Mouse (Mus musculus) heart, embryonic 12.5 days (tissue): ENCODE results near the gene Sgcb. TPM values are rescaled to one million over a fixed set of nuclear protein-coding genes. Genes with fewer than 3 reads are reported as not detected.

Experiments used
- ATAC-seq: fragments of 200-750 bp; cut with Nextera tagmentation; 2 replicates; pipeline ENCODE4 v1.8.0; 2017; ENCODE audit warnings: moderate TSS enrichment, moderate library complexity; ENCODE audit not compliant: insufficient number of reproducible peaks, low FRiP score
- H3K27ac ChIP-seq: fragments of 300-500 bp; sonication (generic); 2 replicates; pipeline ENCODE4 v1.5.1; 2016; ENCODE audit warnings: mild to moderate bottlenecking, moderate library complexity; ENCODE audit not compliant: poor library complexity, severe bottlenecking
- H3K27me3 ChIP-seq: fragments of 300-500 bp; sonication (generic); replicated peaks from 2 replicates; pipeline ENCODE4 v1.6.1; 2016; ENCODE audit warnings: mild to moderate bottlenecking, moderate library complexity
- H3K36me3 ChIP-seq: fragments of 300-500 bp; sonication (generic); 2 replicates; pipeline ENCODE4 v1.6.1; 2016; ENCODE audit warnings: mild to moderate bottlenecking, moderate library complexity
- H3K4me1 ChIP-seq: fragments of 300-500 bp; sonication (generic); replicated peaks from 2 replicates; pipeline ENCODE4 v1.6.1; 2016; ENCODE audit warnings: mild to moderate bottlenecking
- H3K4me2 ChIP-seq: fragments of 300-500 bp; sonication (generic); 2 replicates; pipeline ENCODE4 v1.6.1; 2016; ENCODE audit warnings: mild to moderate bottlenecking, moderate library complexity
- H3K4me3 ChIP-seq: fragments of 300-500 bp; sonication (generic); 2 replicates; pipeline ENCODE4 v1.5.1; 2016; ENCODE audit warnings: mild to moderate bottlenecking
- H3K9ac ChIP-seq: fragments of 300-500 bp; sonication (generic); 2 replicates; pipeline ENCODE4 v1.6.1; 2016; ENCODE audit warnings: mild to moderate bottlenecking, moderate library complexity
- H3K9me3 ChIP-seq: fragments of 300-500 bp; sonication (generic); replicated peaks from 2 replicates; pipeline ENCODE4 v1.6.1; 2016; ENCODE audit warnings: mild to moderate bottlenecking, moderate library complexity
- WGBS: fragments of 180-500 bp; shearing (Covaris S2); methylation state at CpG from one replicate; pipeline ENCODE4 v1.1.7; 2016; 5-methylcytosine and 5-hydroxymethylcytosine counted together
- polyA plus RNA-seq: library from polyadenylated mRNA; unstranded; fragments of >200 nt; fragmentation: Nextera tagmentation; extraction: Ambion mirVana; gene quantifications from 2 replicates; pipeline ENCODE4 v1.2.1, GENCODE M21; 2016

Sgcb gene
- polyA plus RNA-seq, 1 experiment from 2014 or later, result 26.8 TPM

DNA sequence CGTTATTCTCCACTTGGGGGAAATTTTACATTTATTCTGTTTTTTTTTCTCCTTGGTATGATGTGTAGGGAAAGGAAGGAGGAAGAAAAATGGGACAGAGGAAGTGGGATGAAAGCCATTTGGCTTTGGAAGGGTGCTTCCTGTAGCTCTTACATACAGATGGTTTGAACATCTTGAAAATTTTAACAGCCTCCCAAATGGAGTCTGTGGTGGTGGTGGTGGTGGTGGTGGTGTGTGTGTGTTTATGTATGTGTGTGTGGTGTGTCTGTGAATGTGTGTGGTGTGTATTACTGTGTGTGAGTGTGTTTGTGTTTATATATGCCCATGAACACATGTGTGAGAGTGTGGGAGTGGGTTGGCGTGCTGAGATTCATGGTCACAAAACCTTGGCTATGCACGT is 28.0 kb upstream of the Sgcb start:
- Histone ChIP-seq H3K27me3 (no peaks in the 10 kb centered on the region), H3K4me2 (no peak overlapping the region), H3K9me3 (no peaks in the 10 kb centered on the region), H3K4me1 (no peaks in the 10 kb centered on the region), H3K9ac (no peak overlapping the region), H3K27ac (no peak overlapping the region), H3K4me3 (no peak overlapping the region), H3K36me3 (no peaks in the 10 kb centered on the region)
- ATAC-seq, result no peak
- WGBS, result 81% methylated on average over 3 of the region's 3 CpGs

DNA sequence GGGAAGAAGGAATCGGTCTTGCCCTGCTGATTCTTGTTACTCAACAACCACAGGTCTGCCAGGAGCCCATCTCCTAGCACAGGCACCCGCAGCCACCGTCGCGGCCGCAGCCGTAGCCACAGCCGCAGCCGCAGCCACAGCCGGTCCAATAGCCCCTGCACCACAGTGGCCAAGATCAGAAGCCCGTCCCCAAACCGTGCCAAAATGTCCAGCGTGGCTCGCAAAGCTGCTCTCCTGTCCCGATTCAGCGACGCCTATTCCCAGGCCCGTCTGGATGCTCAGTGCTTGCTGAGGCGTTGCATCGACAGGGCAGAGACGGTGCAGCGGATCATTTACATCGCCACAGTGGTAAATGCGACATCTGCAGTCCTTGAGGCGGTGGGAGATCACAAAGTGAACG is 21.8 kb upstream of the Sgcb start:
- Histone ChIP-seq H3K9me3 (no peaks in the 10 kb centered on the region), H3K4me3 (peak overlapping the region; percentile 5; the same call in 1 of the 2 replicates), H3K4me1 (no peaks in the 10 kb centered on the region), H3K36me3 (no peaks in the 10 kb centered on the region), H3K9ac (no peak overlapping the region), H3K4me2 (peak overlapping the region; percentile 43), H3K27ac (no peak overlapping the region), H3K27me3 (peaks cover 5% of the 10 kb centered on the region)
- WGBS, result 45% methylated on average over 26 of the region's 26 CpGs
- ATAC-seq, result no peak

DNA sequence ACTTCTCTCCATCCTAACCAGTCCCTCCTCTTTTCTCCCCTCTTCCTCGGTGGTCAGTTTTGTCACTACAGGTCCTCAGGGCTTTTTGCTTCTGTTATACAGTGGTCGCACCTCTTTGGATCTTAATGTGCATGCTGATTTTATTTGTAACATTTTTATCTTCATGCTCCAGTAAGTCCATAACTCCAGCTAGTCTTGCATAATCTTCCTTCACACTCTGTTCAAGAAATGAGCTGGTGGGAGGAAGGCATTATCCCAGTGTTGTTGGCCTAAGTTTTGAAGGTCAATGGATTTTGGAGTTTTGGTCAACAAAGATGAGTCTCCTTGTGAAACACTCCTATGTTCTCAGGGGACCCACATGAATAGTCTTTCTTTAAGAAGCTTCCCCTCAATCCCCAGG is 20.3 kb upstream of the Sgcb start:
- WGBS, result 76% methylated on average over 2 of the region's 2 CpGs
- Histone ChIP-seq H3K4me1 (no peaks in the 10 kb centered on the region), H3K27me3 (peaks cover 5% of the 10 kb centered on the region), H3K27ac (no peak overlapping the region), H3K4me2 (no peak overlapping the region), H3K9ac (no peak overlapping the region), H3K9me3 (no peaks in the 10 kb centered on the region), H3K4me3 (no peak overlapping the region), H3K36me3 (no peaks in the 10 kb centered on the region)
- no peak for ATAC-seq

DNA sequence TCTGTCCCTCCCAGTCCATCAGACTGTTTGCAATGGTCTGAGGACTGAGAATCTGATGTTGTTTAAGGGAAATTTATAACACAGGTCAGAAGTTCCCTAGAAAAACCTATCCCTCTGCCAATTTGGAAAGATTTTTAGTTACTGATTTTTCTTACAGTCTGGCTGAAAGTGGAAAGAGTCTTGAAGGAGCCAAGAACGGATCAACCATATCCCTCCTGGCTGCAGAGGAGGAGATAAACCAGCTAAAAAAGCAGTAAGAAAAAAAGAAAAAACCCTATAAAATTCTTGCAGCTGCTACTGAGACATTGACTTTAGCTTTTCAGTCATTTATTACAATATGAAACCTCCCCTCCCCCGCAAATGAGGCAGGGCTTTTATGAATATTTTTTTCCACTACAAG is 19.1 kb upstream of the Sgcb start:
- Histone ChIP-seq H3K4me3 (no peak overlapping the region), H3K9me3 (no peaks in the 10 kb centered on the region), H3K4me2 (no peak overlapping the region), H3K27me3 (peaks cover 5% of the 10 kb centered on the region), H3K27ac (no peak overlapping the region), H3K36me3 (no peaks in the 10 kb centered on the region), H3K9ac (no peak overlapping the region), H3K4me1 (no peaks in the 10 kb centered on the region)
- WGBS, result 70% methylated on average over 2 of the region's 2 CpGs
- no peak for ATAC-seq

DNA sequence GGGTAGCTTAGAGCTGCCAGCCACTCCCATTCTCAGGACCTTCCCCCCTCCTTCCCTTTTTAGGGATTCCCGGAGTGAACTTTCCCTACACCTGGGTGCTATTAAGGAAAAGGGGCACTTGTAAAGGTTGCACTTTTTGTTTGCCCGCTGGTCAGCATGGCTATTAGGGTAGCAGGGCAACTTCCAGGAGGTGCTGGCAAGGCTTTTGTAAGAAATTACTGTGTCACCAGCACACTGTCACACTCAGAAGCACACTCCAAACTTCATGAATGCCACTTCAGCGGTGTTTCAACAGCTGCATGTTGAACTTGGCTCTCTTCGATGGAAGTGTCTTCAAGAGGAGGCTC is 4.2 kb upstream of the Sgcb start:
- H3K9ac ChIP-seq, result no peak overlapping the region
- under 1% methylated on average over 4 of the region's 4 CpGs for WGBS
- H3K27me3 ChIP-seq, result peaks cover 71% of the 10 kb centered on the region
- no peak overlapping the region for H3K27ac ChIP-seq
- peak overlapping the region; percentile 52 for H3K4me3 ChIP-seq
- H3K9me3 ChIP-seq, result no peaks in the 10 kb centered on the region
- peak overlapping the region; percentile 98 for H3K4me2 ChIP-seq
- no peak for ATAC-seq
- H3K36me3 ChIP-seq, result no peaks in the 10 kb centered on the region
- H3K4me1 ChIP-seq, result peaks cover 23% of the 10 kb centered on the region

DNA sequence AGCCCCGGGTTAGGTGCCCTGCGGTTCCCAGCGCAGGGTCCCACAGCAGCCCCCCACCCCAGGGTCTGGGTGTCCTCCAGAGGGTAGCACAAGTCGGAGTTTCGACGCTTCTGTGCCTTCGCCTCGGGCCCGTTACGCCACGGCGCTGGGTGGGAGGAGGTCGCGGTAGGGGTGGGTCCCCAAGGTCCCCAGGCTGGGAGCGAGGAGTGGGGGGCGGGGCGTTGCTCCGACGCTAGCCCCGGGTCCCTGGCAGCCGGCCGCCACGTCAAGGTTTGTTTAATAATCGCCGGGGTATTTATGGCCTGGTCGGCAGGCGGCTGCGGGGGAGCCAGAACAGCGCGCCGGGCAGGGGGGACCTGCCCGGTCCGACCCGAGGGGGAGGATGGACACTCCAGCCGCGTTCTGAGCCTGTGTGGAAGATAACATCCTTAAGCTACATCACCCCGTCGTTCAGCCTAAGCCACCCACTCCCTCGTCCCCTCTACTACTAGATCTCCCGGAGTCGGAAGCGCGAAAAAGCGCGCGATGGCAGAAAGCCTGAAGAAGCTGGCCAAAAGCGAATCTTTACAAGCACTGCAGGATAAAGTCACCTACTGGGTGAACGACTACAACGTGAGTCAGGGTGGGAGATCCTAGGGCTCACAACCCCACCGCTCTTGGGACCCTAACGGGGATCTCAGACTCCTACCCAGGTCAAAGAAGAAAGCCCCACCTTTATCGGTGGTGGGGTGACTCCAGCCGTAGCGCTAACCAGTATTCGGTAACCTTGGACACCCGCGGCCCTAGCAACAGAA is 3.7 kb upstream of the Sgcb start, which contains the start of gene Spata18:
Spata18 (plus strand) TSS at position 319 of the 794 bp plus-strand sequence.
- Histone ChIP-seq H3K9me3 (no peaks in the 10 kb centered on the region), H3K27ac (no peak within 1 kb of the TSS), H3K4me1 (peaks cover 26% of the 10 kb centered on the region), H3K27me3 (peaks cover 70% of the 10 kb centered on the region), H3K4me3 (peak within 1 kb of the TSS; percentile 52), H3K4me2 (peak within 1 kb of the TSS; percentile 98), H3K9ac (peak within 1 kb of the TSS; percentile 62), H3K36me3 (no peaks in the 10 kb centered on the region)
- ATAC-seq, result no peak
- under 1% methylated on average over 57 of the region's 57 CpGs for WGBS

DNA sequence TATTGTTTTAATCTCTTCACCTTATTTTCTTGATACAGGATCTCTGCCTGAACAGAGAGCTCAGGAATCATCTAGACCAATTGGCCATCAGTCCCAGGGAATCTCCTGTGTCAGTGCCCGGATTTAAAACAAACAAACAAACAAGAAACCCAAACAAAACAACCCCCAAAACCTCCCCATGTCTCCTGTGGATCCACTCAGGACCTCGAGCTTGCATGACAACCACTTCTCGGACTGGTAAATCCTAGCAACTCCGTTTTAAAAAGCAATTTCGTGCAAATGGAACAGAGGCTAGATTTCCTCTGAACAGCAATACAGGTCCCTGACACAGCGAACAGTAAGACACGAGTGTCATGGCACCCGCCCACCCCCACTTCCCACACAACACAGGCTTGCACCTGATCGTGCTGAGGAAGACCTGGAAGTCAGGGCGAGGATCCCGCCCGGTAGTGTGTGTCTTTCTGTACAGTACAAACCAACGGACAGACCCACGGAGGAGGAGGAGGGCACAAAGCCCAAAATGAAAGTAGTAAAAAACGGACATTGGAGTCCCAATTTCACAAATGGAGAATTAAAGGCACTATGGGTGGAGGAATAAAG is 2.9 kb upstream of the Sgcb start:
- peak overlapping the region; percentile 52 for H3K4me3 ChIP-seq
- H3K4me1 ChIP-seq, result peaks cover 26% of the 10 kb centered on the region
- no peaks in the 10 kb centered on the region for H3K9me3 ChIP-seq
- H3K4me2 ChIP-seq, result peak overlapping the region; percentile 98
- H3K27ac ChIP-seq, result no peak overlapping the region
- no peaks in the 10 kb centered on the region for H3K36me3 ChIP-seq
- WGBS, result 2% methylated on average over 15 of the region's 15 CpGs
- no peak for ATAC-seq
- peaks cover 62% of the 10 kb centered on the region for H3K27me3 ChIP-seq
- H3K9ac ChIP-seq, result peak overlapping the region; percentile 62; the same call in 1 of the 2 replicates

DNA sequence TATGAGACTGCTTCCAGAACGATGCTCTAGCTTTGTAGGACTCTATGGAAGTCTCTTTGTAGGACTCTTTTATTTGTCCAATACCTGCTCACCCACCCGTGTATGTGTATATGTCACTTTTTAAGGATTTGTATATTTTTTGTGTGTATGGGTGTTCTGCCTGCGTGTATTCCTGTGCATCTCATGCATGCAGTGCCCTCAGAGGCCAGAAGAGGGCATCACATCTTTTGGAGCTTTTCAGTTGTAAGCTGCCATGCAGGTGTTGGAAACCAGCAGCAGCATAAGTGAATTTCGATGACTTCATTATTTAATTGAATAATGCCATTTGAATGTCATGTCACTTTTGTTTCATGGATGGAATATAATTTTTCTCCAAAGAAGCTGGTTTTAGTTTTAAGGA is 5.5 kb downstream of the Sgcb start:
- Histone ChIP-seq H3K27me3 (no peaks in the 10 kb centered on the region), H3K4me2 (no peak overlapping the region), H3K36me3 (peaks cover 20% of the 10 kb centered on the region), H3K9ac (no peak overlapping the region), H3K9me3 (no peaks in the 10 kb centered on the region), H3K4me1 (peaks cover 8% of the 10 kb centered on the region), H3K4me3 (no peak overlapping the region), H3K27ac (no peak overlapping the region)
- no peak for ATAC-seq
- WGBS, result 83% methylated on average over 4 of the region's 4 CpGs

DNA sequence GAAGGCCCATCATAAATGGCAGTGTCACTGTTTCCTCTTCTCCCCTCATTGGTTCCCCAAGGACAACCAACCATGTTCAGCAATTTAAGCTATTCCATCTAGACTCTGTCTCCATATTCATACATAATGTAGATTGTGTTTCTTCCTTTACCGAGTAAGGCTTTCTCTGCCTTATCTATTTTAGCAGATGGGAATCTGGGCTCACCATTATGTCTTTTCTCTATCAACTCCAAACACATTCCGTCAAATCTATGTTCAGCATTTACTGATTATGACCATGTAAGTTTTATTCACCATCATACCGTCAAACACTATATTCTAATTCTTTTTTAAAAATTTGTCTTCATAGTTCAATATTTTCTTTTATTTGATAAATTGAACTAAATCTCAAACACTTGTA is 6.5 kb downstream of the Sgcb start:
- H3K4me3 ChIP-seq, result no peak overlapping the region
- H3K36me3 ChIP-seq, result peaks cover 27% of the 10 kb centered on the region
- no peaks in the 10 kb centered on the region for H3K9me3 ChIP-seq
- no peak for ATAC-seq
- no peak overlapping the region for H3K27ac ChIP-seq
- H3K9ac ChIP-seq, result no peak overlapping the region
- H3K4me2 ChIP-seq, result no peak overlapping the region
- peaks cover 11% of the 10 kb centered on the region; the same call in 1 of the 2 replicates for H3K4me1 ChIP-seq
- WGBS, result 85% methylated on average over 3 of the region's 3 CpGs
- no peaks in the 10 kb centered on the region for H3K27me3 ChIP-seq

DNA sequence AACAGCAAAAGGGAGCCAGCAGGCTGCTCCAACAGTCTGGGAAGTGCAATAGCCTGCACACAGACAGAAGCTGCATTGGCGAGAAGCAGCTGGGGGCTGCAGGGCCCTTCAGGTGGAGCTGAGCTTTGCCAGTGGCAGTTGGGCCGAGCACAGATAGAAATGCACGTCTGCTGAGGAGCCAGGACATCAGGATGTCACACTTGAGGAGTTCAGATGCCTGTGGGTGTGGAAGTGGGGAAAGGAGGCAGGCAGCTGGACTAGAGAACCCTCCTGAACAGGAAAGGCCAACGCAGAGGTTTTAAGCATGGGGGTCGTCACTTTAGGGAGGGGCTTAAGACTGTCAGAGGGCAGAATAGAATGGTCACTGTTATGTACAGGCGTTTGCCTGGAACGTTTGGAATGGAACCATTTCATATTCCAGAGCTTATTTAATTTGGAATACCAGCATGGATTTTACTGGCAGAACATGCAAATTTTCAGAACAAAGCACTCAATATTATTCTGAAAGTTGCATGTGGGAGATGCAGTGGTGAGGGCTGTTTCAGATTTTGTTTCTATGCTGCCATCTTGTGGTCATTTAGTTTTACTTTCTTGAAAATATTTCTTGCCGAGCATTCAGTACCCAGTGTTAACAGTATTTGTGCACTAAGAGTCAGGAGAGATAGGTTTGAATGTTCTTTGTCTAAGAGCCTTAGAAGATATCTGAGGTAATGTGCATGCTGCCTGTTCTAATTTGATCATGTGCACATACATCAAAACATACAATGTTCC is 10.1 kb downstream of the Sgcb start:
- peaks cover 38% of the 10 kb centered on the region for H3K36me3 ChIP-seq
- no peak overlapping the region for H3K9ac ChIP-seq
- H3K4me3 ChIP-seq, result no peak overlapping the region
- H3K27me3 ChIP-seq, result no peaks in the 10 kb centered on the region
- peaks cover 11% of the 10 kb centered on the region; the same call in 1 of the 2 replicates for H3K4me1 ChIP-seq
- no peak; the same call in 1 of the 2 replicates for ATAC-seq
- H3K4me2 ChIP-seq, result no peak overlapping the region
- no peaks in the 10 kb centered on the region; the same call in 1 of the 2 replicates for H3K9me3 ChIP-seq
- WGBS, result 40% methylated on average over 8 of the region's 8 CpGs
- H3K27ac ChIP-seq, result no peak overlapping the region

DNA sequence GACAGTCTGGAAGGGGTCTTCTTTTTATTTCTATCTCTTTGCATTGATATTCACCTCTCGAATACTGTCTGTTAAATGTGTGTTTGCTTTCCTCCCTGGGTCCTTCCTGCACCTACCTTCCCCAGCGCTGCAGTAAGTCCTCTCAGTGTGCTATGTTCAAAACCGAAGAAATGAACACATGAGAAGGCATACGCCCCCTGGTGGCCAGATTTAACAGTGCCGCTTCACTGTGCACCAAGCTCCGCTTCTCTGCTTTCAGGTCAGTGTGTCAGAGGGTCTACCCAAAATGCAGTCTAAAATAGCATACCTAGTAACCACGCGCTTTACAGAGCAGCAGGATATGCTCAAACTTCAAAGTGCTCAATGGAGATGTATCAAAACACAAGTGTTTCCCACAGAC is 14.4 kb downstream of the Sgcb start:
- Histone ChIP-seq H3K36me3 (peaks cover 23% of the 10 kb centered on the region), H3K4me2 (no peak overlapping the region), H3K9me3 (no peaks in the 10 kb centered on the region; the same call in 1 of the 2 replicates), H3K4me3 (no peak overlapping the region), H3K4me1 (peaks cover 26% of the 10 kb centered on the region), H3K9ac (no peak overlapping the region), H3K27me3 (no peaks in the 10 kb centered on the region), H3K27ac (no peak overlapping the region)
- no peak for ATAC-seq
- WGBS, result 52% methylated on average over 8 of the region's 8 CpGs
